8 mouse cellular contexts compared by ENCODE assay signal in the genomic region with DNA sequence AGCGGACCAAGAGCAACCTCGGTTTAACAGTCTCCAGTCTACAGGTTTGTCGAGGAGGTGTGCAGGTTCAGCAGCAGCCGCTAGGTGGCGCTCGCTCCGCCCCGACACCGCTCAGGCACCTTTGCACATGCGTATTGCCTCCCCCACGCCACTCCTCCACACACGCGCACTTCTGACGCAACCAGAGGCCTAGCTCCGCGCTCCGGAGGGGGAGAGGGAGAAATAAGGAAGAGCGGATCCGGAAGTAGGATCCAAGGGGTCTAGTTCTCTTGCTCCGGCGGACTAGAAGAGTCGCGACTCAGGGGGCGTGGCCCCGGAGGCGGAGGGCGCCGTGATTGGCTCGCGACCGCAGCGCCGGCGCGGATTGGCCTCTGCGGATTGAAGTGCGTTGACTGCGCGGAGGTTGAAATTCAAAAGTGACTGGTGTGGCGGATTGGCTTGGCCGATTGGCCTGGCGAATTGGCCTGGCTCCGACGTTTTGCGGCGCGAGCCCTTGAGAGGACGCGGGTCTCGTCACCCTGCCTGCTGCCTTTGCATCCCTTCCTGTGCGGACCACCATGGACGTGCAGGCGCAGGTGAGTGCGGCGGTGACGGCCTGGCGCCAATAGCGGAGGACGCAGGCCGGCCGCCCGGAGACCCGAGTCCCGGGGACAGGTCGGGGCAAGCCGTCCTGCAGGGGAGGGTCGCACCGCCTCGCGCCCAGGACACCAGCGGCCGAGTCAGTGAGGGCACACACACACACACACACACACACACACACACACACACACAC. TPM values are rescaled to one million over a fixed set of nuclear protein-coding genes. Genes with fewer than 3 reads are reported as not detected.
DNase-seq lines count a peak whose midpoint lies in the region; ATAC-seq and TF ChIP-seq lines count a peak whose summit lies in the region.

Kifc5b (plus strand) TSS at position 381 of the 772 bp plus-strand sequence.

- peak within 1 kb of the TSS; percentile 82 for H3K4me3 ChIP-seq in bone marrow macrophage, adult 2 months (ENCODE audit: insufficient read depth, low read length)
- peak within 1 kb of the TSS; percentile 54 for H3K4me3 ChIP-seq in embryonic fibroblast, embryonic 13.5 days (ENCODE audit: insufficient read depth, low read length)
- H3K4me3 ChIP-seq in kidney, embryonic 14.5 days (ENCODE audit: low read length), result peak within 1 kb of the TSS; percentile 65
- H3K4me3 ChIP-seq in limb, embryonic 15.5 days, result peak within 1 kb of the TSS; percentile 70

- H3K9ac ChIP-seq in kidney, embryonic 14.5 days (ENCODE audit: low read depth, low read length), result peak within 1 kb of the TSS; percentile 69
- H3K9ac ChIP-seq in limb, embryonic 15.5 days, result peak within 1 kb of the TSS; percentile 60

- peak; percentile 99 for ATAC-seq in kidney, embryonic 14.5 days (ENCODE audit: low FRiP score, low TSS enrichment)
- peak; percentile 100 for ATAC-seq in limb, embryonic 15.5 days (ENCODE audit: insufficient number of reproducible peaks, low FRiP score, low TSS enrichment, low read depth)

- H3K27ac ChIP-seq in bone marrow macrophage, adult 2 months (ENCODE audit: insufficient read depth, low read depth, low read length), result peak within 1 kb of the TSS; percentile 41
- no peak within 1 kb of the TSS for H3K27ac ChIP-seq in embryonic fibroblast, embryonic 13.5 days (ENCODE audit: insufficient read depth, low read length)
- H3K27ac ChIP-seq in kidney, embryonic 14.5 days (ENCODE audit: low read depth, low read length), result peak within 1 kb of the TSS; percentile 67
- 0 out of 2 replicates have a peak within 1 kb of the TSS, but pooled peaks have one; percentile 27 for H3K27ac ChIP-seq in limb, embryonic 15.5 days

- peaks cover 2% of the 10 kb centered on the region for H3K4me1 ChIP-seq in bone marrow macrophage, adult 2 months (ENCODE audit: control insufficient read depth, insufficient read depth, low read length)
- no peaks in the 10 kb centered on the region for H3K4me1 ChIP-seq in embryonic fibroblast, embryonic 13.5 days (ENCODE audit: control insufficient read depth, insufficient read depth, low read length)
- H3K4me1 ChIP-seq in kidney, embryonic 14.5 days (ENCODE audit: control insufficient read depth, insufficient read depth, low read length), result peaks cover 4% of the 10 kb centered on the region; the same call in 1 of the 2 replicates
- H3K4me1 ChIP-seq in limb, embryonic 15.5 days, result peaks cover 7% of the 10 kb centered on the region; the same call in 1 of the 2 replicates

- TF ChIP-seq POLR2A in bone marrow macrophage, adult 2 months (IDR thresholded peaks at IDR 0.05; ENCODE audit: borderline replicate concordance, low read depth, low read length), result no peak
- peak; percentile 86 for TF ChIP-seq POLR2A in embryonic fibroblast, embryonic 13.5 days (IDR thresholded peaks at IDR 0.05; ENCODE audit: low read depth, low read length)

- WGBS in kidney, embryonic 14.5 days, result under 1% methylated on average over 71 of the region's 72 CpGs
- under 1% methylated on average over 72 of the region's 72 CpGs for WGBS in limb, embryonic 15.5 days

- TF ChIP-seq CTCF in bone marrow macrophage, adult 2 months (IDR thresholded peaks at IDR 0.05; ENCODE audit: low read depth, low read length), result peak; percentile 88
- TF ChIP-seq CTCF in embryonic fibroblast, embryonic 13.5 days (IDR thresholded peaks at IDR 0.05; ENCODE audit: borderline replicate concordance, insufficient read depth, low read length), result peak; percentile 100

- no peaks in the 10 kb centered on the region for H3K9me3 ChIP-seq in kidney, embryonic 14.5 days (ENCODE audit: control insufficient read depth, low read length)
- no peaks in the 10 kb centered on the region for H3K9me3 ChIP-seq in limb, embryonic 15.5 days

- H3K4me2 ChIP-seq in kidney, embryonic 14.5 days (replicated peaks; ENCODE audit: low read depth, low read length), result peak within 1 kb of the TSS; percentile 48
- peak within 1 kb of the TSS; percentile 74 for H3K4me2 ChIP-seq in limb, embryonic 15.5 days

- peak; percentile 99 for DNase-seq in A20 (ENCODE audit: low read depth, low spot score)
- peak; percentile 99 to 100 for DNase-seq in heart, adult 9 months (ENCODE audit: low spot score in 2 of 2)
- peak; percentile 99 for DNase-seq in monocyte, adult 2 months (ENCODE audit: low read depth in 1 of 2, low spot score in 2 of 2)
- DNase-seq in spleen, postnatal 36 days (ENCODE audit: low spot score in 2 of 2), result peak; percentile 98 to 99

- H3K36me3 ChIP-seq in kidney, embryonic 14.5 days (ENCODE audit: control insufficient read depth, insufficient read depth, low read length), result peaks cover 8% of the 10 kb centered on the region; the same call in 1 of the 2 replicates
- H3K36me3 ChIP-seq in limb, embryonic 15.5 days, result peaks cover 8% of the 10 kb centered on the region

- H3K27me3 ChIP-seq in kidney, embryonic 14.5 days (ENCODE audit: control insufficient read depth, insufficient read depth, low read length), result no peaks in the 10 kb centered on the region
- H3K27me3 ChIP-seq in limb, embryonic 15.5 days, result no peaks in the 10 kb centered on the region

RNA-seq across cellular contexts. Expression of gene Kifc5b, which starts in this region (rescaled TPM):
- 8.3 and 11.0 TPM in 2 replicates for polyA plus RNA-seq in bone marrow macrophage, adult 2 months (2012; ENCODE audit: insufficient read depth, insufficient read length, missing spikeins)
- 6.6 and 7.2 TPM in 2 replicates for polyA plus RNA-seq in embryonic fibroblast, embryonic 13.5 days (2011; ENCODE audit: insufficient read length, low read depth, missing spikeins)
- 6.9 and 11.2 TPM in 2 replicates for polyA plus RNA-seq in kidney, embryonic 14.5 days (2014; fragmentation: Nextera tagmentation; extraction: Ambion mirVana)
- polyA plus RNA-seq in limb, embryonic 15.5 days (2015; fragmentation: Nextera tagmentation; extraction: Ambion mirVana), result 4.7 and 5.8 TPM in 2 replicates
